Mouse (Mus musculus): Measurements from ENCODE around the gene Tmem94.

GRCm38 (mm10) chr11:115744385-115744784 lies 20.8 kb upstream of the Tmem94 start:
- TF ChIP-seq CTCF (IDR thresholded peaks at IDR 0.05; ENCODE audit: low read depth, low read length) (no peak), POLR2A (IDR thresholded peaks at IDR 0.05; ENCODE audit: insufficient read depth, low read length) (no peak)

Measured in ES-Bruce4 (cell line).